Mouse (Mus musculus): ENCODE data around the gene Gcfc2. TPM values are rescaled to one million over a fixed set of nuclear protein-coding genes. Genes with fewer than 3 reads are reported as not detected.

Gcfc2 gene
- 1 to 10 TPM; 6.3 to 7.7 TPM for total RNA-seq (2023)

GRCm38 (mm10) chr6:81923523-81924142 lies at the start of gene Gcfc2:
TSS of gene Gcfc2 (plus strand) at chr6:81923669.

GRCm38 (mm10) chr6:81965296-81966067 lies 42.0 kb downstream of the Gcfc2 start, which contains the start of gene Mrpl19:
TSS of gene Mrpl19 (minus strand) at chr6:81965958.

Other genes with a start within 250 kb of the Gcfc2 start
- gene Mrpl19, start 42.3 kb downstream of the Gcfc2 start, total RNA-seq (2023), result 10 to 100 TPM; 15.0 to 17.3 TPM
- gene Eva1a, start 117.4 kb downstream of the Gcfc2 start, total RNA-seq (2023), result under 1 TPM in 1 of 2 experiments, not detected in 1; 0.31 TPM